Mouse (Mus musculus): ENCODE measurements around the gene Stxbp6. TPM values are rescaled to one million over a fixed set of nuclear protein-coding genes. Genes with fewer than 3 reads are reported as not detected.

The Stxbp6 gene
- polyA plus RNA-seq, 1 experiment = 0.67 TPM

DNA sequence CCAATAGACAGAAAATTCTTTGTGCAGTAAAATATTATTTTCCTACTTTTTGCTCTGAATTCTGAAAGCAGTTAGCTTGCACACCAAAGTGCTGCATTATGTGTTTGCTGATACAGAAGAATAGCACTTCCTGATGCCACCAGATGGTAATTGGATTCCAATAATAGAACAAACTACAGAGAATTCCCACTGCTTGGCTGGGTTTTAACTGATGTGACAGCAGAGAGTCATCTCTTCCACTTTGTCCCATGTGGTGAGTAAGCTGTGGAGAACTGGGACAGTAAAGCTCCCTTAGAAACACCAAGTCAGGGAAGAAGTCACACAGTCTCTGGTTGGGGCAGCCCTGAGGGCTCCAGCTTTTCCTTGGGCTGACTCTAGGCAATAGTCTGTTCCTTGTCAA is 270.3 kb downstream of the Stxbp6 start:
- Histone ChIP-seq H3K27me3 (replicated peaks) (no peaks in the 10 kb centered on the region), H3K36me3 (replicated peaks; ENCODE audit: low read length) (no peaks in the 10 kb centered on the region), H3K4me3 (replicated peaks) (no peak overlapping the region), H3K4me1 (no peaks in the 10 kb centered on the region), H3K9me3 (no peaks in the 10 kb centered on the region)
- TF ChIP-seq FLI1 (IDR thresholded peaks at IDR 0.05; ENCODE audit: low read length) (no peak), GATA1 (IDR thresholded peaks at IDR 0.05; ENCODE audit: borderline replicate concordance, low read length) (no peak)
